Mouse (Mus musculus) spleen, postnatal 36 days (tissue): ENCODE measurements at regions not wholly inside any gene's neighbourhood (a gene's known extent, or its start where the extent isn't known, plus 50 kb on each side); places are given as distances from the start of the nearest gene placed in this dataset.

Experiments
- DNase-seq, 2 experiments: peaks; one replicate each; pipeline ENCODE4 v3.0.0; 2022; ENCODE audit warnings: low spot score in 2 of 2, mixed read lengths in 1 of 2

- DNase-seq, result no peak
These were observed 204.6 kb upstream of the Tlr4 start for GRCm38 (mm10) chr4:66622650-66623394.

GRCm38 (mm10) chr4:66618811-66619440 lies 208.5 kb upstream of the Tlr4 start:
- DNase-seq, result no peak

GRCm38 (mm10) chr4:66617743-66618736 lies 209.3 kb upstream of the Tlr4 start:
- no peak for DNase-seq

- no peak for DNase-seq
These were observed 210.3 kb upstream of the Tlr4 start for GRCm38 (mm10) chr4:66617101-66617500.

GRCm38 (mm10) chr4:66604849-66605248 lies 200.4 kb upstream of the Astn2 start:
- no peak for DNase-seq

- no peak for DNase-seq
These were observed 194.3 kb upstream of the Astn2 start for GRCm38 (mm10) chr4:66598737-66599136.

GRCm38 (mm10) chr4:66586647-66587046 lies 182.2 kb upstream of the Astn2 start:
- DNase-seq, result no peak

- no peak for DNase-seq
These were observed 181.8 kb upstream of the Astn2 start for GRCm38 (mm10) chr4:66586166-66586565.

GRCm38 (mm10) chr4:66556936-66557335 lies 152.5 kb upstream of the Astn2 start:
- no peak for DNase-seq

GRCm38 (mm10) chr4:66550306-66551104 lies 146.1 kb upstream of the Astn2 start:
- no peak for DNase-seq

GRCm38 (mm10) chr4:66542833-66543436 lies 138.5 kb upstream of the Astn2 start:
- DNase-seq, result no peak

- DNase-seq, result no peak
These were observed 120.0 kb upstream of the Astn2 start for GRCm38 (mm10) chr4:66524456-66524855.

- DNase-seq, result no peak
These were observed 119.5 kb upstream of the Astn2 start for GRCm38 (mm10) chr4:66523886-66524245.

GRCm38 (mm10) chr4:66523238-66523885 lies 119.0 kb upstream of the Astn2 start:
- no peak for DNase-seq

- no peak for DNase-seq
These were observed 117.8 kb upstream of the Astn2 start for GRCm38 (mm10) chr4:66522097-66522809.

- no peak for DNase-seq
These were observed 116.4 kb upstream of the Astn2 start for GRCm38 (mm10) chr4:66520796-66521195.

- DNase-seq, result no peak
These were observed 111.4 kb upstream of the Astn2 start for GRCm38 (mm10) chr4:66515815-66516214.

GRCm38 (mm10) chr4:66483496-66483895 lies 79.1 kb upstream of the Astn2 start:
- no peak for DNase-seq

GRCm38 (mm10) chr4:66482495-66483291 lies 78.3 kb upstream of the Astn2 start:
- peak in 1 of 2 experiments; percentile 1 for DNase-seq
